18 mouse cellular contexts compared by ENCODE assay signal in the genomic region with DNA sequence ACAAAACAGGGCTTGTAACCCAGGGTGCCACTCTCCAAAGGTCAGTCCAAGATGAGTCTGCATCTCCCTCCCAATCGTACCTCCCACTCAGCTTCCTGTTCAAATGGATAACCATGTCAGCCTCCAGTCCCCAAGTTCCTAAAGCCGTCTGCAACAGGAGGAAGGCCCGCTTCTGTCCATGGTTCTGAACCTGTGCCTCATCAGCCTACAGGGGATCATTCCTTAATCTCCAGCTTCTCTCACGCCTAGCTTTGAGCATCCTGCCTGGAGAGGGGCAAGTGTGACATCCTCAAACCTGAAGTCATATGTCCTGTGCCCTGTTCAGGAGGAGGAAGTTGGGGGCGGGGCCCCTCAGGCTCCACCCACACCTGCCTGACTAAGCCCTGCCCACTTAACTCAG. TPM values are rescaled to one million over a fixed set of nuclear protein-coding genes. Genes with fewer than 3 reads are reported as not detected.
DNase-seq lines count a peak whose midpoint lies in the region; ATAC-seq and TF ChIP-seq lines count a peak whose summit lies in the region.
"Had no signal": no experiment of that assay in that cellular context is flagged by ENCODE, and none has a peak within 500 bp of the region (broad histone marks: within the 10 kb centered on the region; RNA-seq: fewer than 3 reads in every experiment).

No protein-coding gene starts in this region.

- peaks cover 3% of the 10 kb centered on the region; the same call in 1 of the 2 replicates for H3K27me3 ChIP-seq in heart, embryonic 11.5 days (ENCODE audit: control insufficient read depth, insufficient read depth, low read length)
- no peaks in the 10 kb centered on the region; the same call in 1 of the 2 replicates for H3K27me3 ChIP-seq in liver, embryonic 12.5 days (replicated peaks)
- peaks cover 34% of the 10 kb centered on the region for H3K27me3 ChIP-seq in myocyte (ENCODE audit: control insufficient read depth, insufficient read depth, insufficient read length)
- H3K27me3 ChIP-seq: embryonic facial prominence, embryonic 15.5 days; liver, embryonic 15.5 days had no signal

- H3K9me3 ChIP-seq in heart, embryonic 11.5 days (replicated peaks; ENCODE audit: control insufficient read depth, low read length): 0 out of 2 replicates have a peak, but pooled peaks cover 2% of the 10 kb centered on the region
- 0 out of 2 replicates have a peak, but pooled peaks cover 3% of the 10 kb centered on the region for H3K9me3 ChIP-seq in liver, embryonic 12.5 days (replicated peaks)
- H3K9me3 ChIP-seq: liver, embryonic 15.5 days had no signal

- H3K36me3 ChIP-seq in heart, embryonic 11.5 days (ENCODE audit: control insufficient read depth, insufficient read depth, low read length): no peaks in the 10 kb centered on the region
- no peaks in the 10 kb centered on the region for H3K36me3 ChIP-seq in liver, embryonic 12.5 days
- no peaks in the 10 kb centered on the region for H3K36me3 ChIP-seq in myocyte (ENCODE audit: control insufficient read depth, insufficient read depth)
- H3K36me3 ChIP-seq: embryonic facial prominence, embryonic 15.5 days; hindbrain, embryonic 12.5 days; liver, embryonic 15.5 days had no signal

- no peak overlapping the region for H3K4me3 ChIP-seq in heart, embryonic 11.5 days (ENCODE audit: low read depth, low read length)
- no peak overlapping the region for H3K4me3 ChIP-seq in liver, embryonic 12.5 days
- H3K4me3 ChIP-seq in myocyte: no peak overlapping the region
- H3K4me3 ChIP-seq: embryonic facial prominence, embryonic 15.5 days; hindbrain, embryonic 12.5 days; liver, embryonic 15.5 days; megakaryocyte, embryonic 14.5 days had no signal

- H3K4me2 ChIP-seq in heart, embryonic 11.5 days: no peak overlapping the region
- no peak overlapping the region for H3K4me2 ChIP-seq in liver, embryonic 12.5 days
- H3K4me2 ChIP-seq in myocyte (ENCODE audit: low read depth): no peak overlapping the region
- H3K4me2 ChIP-seq: embryonic facial prominence, embryonic 15.5 days; hindbrain, embryonic 12.5 days; liver, embryonic 15.5 days had no signal

- H3K4me1 ChIP-seq in heart, embryonic 11.5 days (ENCODE audit: control insufficient read depth, insufficient read depth, low read length): no peaks in the 10 kb centered on the region
- no peaks in the 10 kb centered on the region for H3K4me1 ChIP-seq in liver, embryonic 12.5 days
- H3K4me1 ChIP-seq: embryonic facial prominence, embryonic 15.5 days; hindbrain, embryonic 12.5 days; liver, embryonic 15.5 days; megakaryocyte, embryonic 14.5 days had no signal

- no peak overlapping the region for H3ac ChIP-seq in myocyte (ENCODE audit: control insufficient read depth, insufficient read length)

- intact Hi-C loops in heart, postnatal 36 days (cut with DNase I): no loop called here

- 6% methylated on average over 5 of the region's 5 CpGs for WGBS in heart, embryonic 11.5 days (ENCODE audit: insufficient replicate concordance)
- 5% methylated on average over 5 of the region's 5 CpGs for WGBS in liver, embryonic 12.5 days (ENCODE audit: insufficient replicate concordance)

- no peak for DNase-seq in heart, postnatal 36 days
- peak; percentile 13 for DNase-seq in liver
- DNase-seq in embryo, embryonic 10.5 days (ENCODE audit: low spot score): peak; percentile 77
- no peak for DNase-seq in left cerebral cortex, adult 8-10 months (ENCODE audit: low spot score in 2 of 2)
- DNase-seq in cerebellum, postnatal 10 days: no peak
- DNase-seq: adrenal gland, postnatal 25 days; thymus, postnatal 36 days had no signal

- ATAC-seq in heart, embryonic 11.5 days (replicated peaks; ENCODE audit: insufficient number of reproducible peaks, low FRiP score, low TSS enrichment): 0 out of 2 replicates have a peak, but pooled peaks have one; percentile 52
- no peak for ATAC-seq in liver, embryonic 12.5 days
- ATAC-seq: forebrain, embryonic 16.5 days; Patski had no signal

- no peak overlapping the region for H3K27ac ChIP-seq in heart, embryonic 11.5 days (ENCODE audit: low read depth, low read length)
- H3K27ac ChIP-seq in liver, embryonic 12.5 days: no peak overlapping the region
- H3K27ac ChIP-seq: embryonic facial prominence, embryonic 15.5 days; hindbrain, embryonic 12.5 days; liver, embryonic 15.5 days had no signal

- no peak overlapping the region for H3K9ac ChIP-seq in heart, embryonic 11.5 days (ENCODE audit: low read depth, low read length)
- no peak overlapping the region for H3K9ac ChIP-seq in liver, embryonic 12.5 days
- H3K9ac ChIP-seq: embryonic facial prominence, embryonic 15.5 days; hindbrain, embryonic 12.5 days; liver, embryonic 15.5 days had no signal

- TF ChIP-seq POLR2A in myocyte (IDR thresholded peaks at IDR 0.05; ENCODE audit: insufficient read length, low read depth): no peak

- H3K79me2 ChIP-seq in myocyte (ENCODE audit: control insufficient read depth, insufficient read depth): no peaks in the 10 kb centered on the region

TF ChIP-seq in myocyte, 11 proteins besides CTCF, POLR2A, EP300 and RAD21:
- TF ChIP-seq REST (IDR thresholded peaks at IDR 0.05; ENCODE audit: insufficient read depth, insufficient read length) (peak; percentile 82), CEBPB (IDR thresholded peaks at IDR 0.05; ENCODE audit: insufficient read depth, poor library complexity, severe bottlenecking) (no peak), MYOD1 (IDR thresholded peaks at IDR 0.05; ENCODE audit: control insufficient read depth in 1 of 3, insufficient read length in 2 of 3, low read depth in 2 of 3) (no peak)
TF ChIP-seq in myocyte: peak in this region for 1.

RNA-seq across cellular contexts. Expression of a gene that starts 15.7 kb away (rescaled TPM):
- 0.69 and 1.4 TPM in 2 replicates for polyA plus RNA-seq in heart, embryonic 11.5 days (2014; fragmentation: Nextera tagmentation; extraction: Ambion mirVana)
- total RNA-seq in heart, postnatal 36 days (2021): under 1 TPM; 0.11 to 0.14 TPM
- 0.46 and 0.61 TPM in 2 replicates for polyA plus RNA-seq in liver, embryonic 12.5 days (2016; fragmentation: Nextera tagmentation; extraction: Ambion mirVana)
- not detected for polyA plus RNA-seq in myocyte (2012; fragmentation: generic; extraction: Trizol)
- total RNA-seq in left cerebral cortex, adult 8-10 months (2022): 100 to 1,000 TPM; 295 to 336 (median 323) TPM
- total RNA-seq: granulocyte monocyte progenitor cell, adult 5-6 weeks had no signal
- polyA plus RNA-seq: C2C12, Patski had no signal

Comparison
In these comparisons a context has a peak if more than half of its experiments do, and no peak if none do; other contexts are left out.
1. DNase-seq: peak in liver (single experiment) and embryo, embryonic 10.5 days (single experiment); none in heart, postnatal 36 days (0 of 2), left cerebral cortex, adult 8-10 months (0 of 2) and cerebellum, postnatal 10 days (0 of 2).